Mouse (Mus musculus) activated CD4-positive, CD25-positive, alpha-beta regulatory T cell, adult 9 weeks (primary cell): ENCODE measurements around the gene Tgfb1. TPM values are rescaled to one million over a fixed set of nuclear protein-coding genes. Genes with fewer than 3 reads are reported as not detected.

ENCODE experiments used
- polyA plus RNA-seq: library from polyadenylated mRNA; unstranded; fragments of 100-300 nt; shearing (Covaris generic); gene quantifications from one replicate; pipeline ENCODE4 v1.2.1, GENCODE M21; 2017

Gene Tgfb1
- polyA plus RNA-seq: 80.3 TPM

DNA sequence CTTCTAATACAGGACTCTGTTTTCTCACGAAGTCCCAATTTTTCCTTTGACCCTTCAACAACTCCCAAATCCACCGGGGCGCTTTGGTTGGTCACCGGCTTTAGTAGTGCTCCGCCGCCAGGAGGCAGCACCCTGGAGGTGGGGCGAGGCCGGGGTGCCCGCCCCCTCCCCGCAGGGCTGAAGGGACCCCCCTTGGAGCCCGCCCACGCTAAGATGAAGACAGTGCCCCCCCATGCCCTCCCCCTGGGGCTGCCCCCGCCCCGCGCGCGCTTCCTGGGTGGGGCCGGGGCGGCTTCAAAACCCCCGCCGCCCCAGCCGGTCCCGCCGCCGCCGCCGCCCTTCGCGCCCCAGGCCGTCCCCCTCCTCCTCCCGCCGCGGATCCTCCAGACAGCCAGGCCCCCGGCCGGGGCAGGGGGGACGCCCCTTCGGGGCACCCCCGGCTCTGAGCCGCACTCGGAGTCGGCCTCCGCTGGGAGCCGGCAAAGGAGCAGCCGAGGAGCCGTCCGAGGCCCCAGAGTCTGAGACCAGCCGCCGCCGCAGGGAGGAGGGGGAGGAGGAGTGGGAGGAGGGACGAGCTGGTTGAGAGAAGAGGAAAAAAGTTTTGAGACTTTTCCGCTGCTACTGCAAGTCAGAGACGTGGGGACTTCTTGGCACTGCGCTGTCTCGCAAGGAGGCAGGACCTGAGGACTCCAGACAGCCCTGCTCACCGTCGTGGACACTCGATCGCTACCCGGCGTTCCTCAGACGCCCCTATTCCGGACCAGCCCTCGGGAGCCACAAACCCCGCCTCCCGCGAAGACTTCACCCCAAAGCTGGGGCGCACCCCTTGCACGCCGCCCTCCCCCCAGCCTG, at the start of gene Tgfb1:
TSS of gene Tgfb1 (plus strand) at position 323 of the 852 bp plus-strand sequence.

DNA sequence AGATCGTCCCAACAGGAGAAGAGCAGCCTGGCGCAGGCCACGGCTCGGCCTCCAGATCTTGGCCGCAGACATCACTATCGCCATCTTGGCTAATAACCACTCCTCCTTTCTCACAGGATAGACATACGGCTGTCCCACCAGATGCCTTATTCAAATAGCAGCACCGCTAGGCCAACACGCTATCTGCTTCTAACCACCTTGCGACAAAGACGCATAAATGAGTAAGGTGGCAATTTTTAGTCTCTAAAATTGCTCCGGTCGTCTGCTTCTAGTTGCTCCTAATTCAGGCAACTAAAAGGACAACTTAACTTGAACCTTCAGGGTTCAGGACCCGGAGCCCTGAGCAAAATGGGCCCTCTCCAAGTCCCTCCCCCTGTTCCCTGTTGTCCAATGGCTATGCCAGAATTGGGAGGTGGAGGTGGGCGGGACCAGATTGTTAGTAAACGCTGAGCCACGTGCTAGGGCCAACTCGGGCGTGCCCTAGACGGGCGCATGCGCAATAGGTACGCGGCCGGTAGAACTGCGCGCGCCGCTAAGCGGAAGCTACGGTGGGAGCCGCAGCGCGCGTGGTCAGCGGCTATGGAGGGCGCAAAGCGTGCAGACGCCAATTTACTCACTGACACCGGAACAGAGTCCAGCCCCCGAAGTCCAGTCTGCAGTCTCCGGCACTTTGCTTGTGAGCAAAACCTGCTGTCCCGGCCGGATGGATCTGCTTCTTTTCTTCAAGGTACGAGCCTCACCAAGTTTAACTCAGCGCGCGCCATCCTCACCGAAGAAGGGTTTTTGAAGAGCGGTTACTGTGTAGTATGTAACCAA, 27.9 kb upstream of the Tgfb1 start, which contains the start of the genes Bckdha and Exosc5:
TSS of gene Bckdha (minus strand) at position 325 of the 816 bp plus-strand sequence.
TSS of gene Exosc5 (plus strand) at position 508 of the 816 bp plus-strand sequence.

DNA sequence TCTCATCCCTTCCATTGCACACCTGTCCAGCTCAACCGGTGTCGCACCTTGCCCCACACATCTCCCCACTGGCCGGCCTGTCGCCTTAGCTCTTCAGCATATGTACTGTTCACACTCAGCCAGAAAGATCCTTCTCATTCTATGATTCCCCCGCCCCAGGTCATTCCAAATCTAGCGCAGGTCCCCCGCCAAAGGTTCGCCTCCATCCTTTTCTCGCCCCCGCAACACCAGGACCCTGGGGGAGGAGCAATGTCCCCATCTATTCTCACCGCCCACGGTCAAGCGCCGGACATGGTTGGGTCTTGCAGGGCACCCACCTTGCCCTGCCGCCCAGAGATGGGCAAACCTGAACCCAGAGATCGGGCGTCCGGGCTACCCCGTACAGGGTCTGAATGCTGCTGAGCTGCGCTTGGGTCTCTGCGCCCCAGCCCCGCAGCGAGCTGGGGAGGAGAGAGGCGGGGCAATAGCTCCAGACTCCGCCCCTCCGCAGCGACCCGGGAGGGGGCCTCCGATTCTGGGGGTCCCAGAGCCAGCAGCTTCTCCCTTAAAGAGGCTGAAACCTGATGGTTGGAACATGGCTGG, 12.0 kb upstream of the Tgfb1 start, which contains the start of gene Tmem91:
TSS of gene Tmem91 (minus strand) at position 448 of the 582 bp plus-strand sequence.

DNA sequence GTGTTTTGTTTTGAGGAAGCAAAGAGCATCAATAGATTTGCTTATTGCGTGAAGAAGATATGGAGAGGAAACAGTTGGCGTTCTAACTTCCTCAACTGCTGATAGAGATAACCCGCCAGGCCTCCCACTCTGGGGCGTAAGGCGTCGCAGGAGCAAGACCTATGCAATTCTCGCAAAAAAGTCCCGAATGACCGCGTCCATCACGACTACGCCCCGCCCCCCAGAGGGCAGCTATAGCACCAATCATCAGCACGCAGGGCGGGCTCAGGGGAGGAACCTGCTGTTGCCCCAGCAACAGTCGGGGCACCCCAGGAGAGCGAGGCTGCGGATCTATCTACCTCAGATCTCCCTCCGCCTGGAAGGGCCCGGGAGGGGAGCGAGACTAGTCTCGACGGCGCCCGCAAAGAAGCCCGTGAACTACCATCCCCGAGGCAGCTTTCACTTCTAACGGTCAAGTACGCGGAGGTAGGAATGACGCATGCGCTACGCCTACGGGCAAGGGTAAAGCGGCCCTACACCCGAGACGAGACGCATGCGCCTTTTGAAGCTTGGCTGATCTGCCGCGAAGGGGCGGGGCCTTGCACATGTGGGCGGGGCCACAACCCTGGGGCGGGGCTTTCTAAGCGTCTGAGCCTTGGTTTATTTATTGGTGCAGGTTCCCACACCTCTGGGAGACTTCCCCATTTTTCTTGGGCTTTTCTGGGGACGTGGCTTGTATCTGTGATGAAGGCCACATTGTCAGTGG, 6.1 kb upstream of the Tgfb1 start, which contains the start of gene B9d2:
TSS of gene B9d2 (plus strand) at position 267 of the 745 bp plus-strand sequence.

DNA sequence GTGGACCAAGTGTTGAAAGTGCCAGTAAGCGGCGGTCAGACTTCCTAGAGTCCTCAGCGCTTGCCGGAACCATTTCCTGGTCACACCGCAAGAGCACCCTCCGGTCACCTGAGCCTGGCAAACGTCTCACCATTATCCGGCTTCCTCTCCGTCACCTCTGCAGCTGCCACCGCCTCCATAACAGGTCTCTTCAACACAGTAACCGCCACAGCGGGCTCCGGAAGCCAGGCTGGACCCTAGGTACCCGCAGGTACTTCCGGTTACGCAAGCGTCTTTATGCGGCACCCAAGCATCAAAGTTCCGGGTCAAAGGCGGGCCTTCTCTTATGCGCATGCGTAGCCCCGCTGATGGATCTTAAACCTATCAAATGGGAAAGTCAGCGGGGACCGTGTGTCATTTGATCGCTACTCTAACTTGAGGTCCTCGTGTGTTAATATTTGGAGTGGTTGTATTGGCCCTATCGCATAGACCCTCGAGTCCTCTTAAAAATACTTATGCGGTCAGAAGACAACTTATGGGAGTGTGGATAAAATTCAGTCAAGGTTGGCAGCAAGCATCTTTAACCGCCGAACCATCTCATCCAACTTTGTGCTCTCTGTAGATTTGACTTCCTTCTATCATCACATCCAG, 32.1 kb downstream of the Tgfb1 start, which contains the start of gene Ccdc97:
TSS of gene Ccdc97 (minus strand) at position 301 of the 630 bp plus-strand sequence.

Other genes starting within 250 kb of the Tgfb1 start
- 0.37 TPM for gene Ceacam1, start 209.4 kb upstream of the Tgfb1 start, polyA plus RNA-seq
- not detected for gene Ceacam2, start 147.1 kb upstream of the Tgfb1 start, polyA plus RNA-seq
- gene Erich4, start 71.1 kb upstream of the Tgfb1 start, polyA plus RNA-seq: not detected
- gene Dmac2, start 67.6 kb upstream of the Tgfb1 start, polyA plus RNA-seq: 67.2 TPM
- 0.28 TPM for gene B3gnt8, start 60.3 kb upstream of the Tgfb1 start, polyA plus RNA-seq
- gene Bckdha, start 28.0 kb upstream of the Tgfb1 start, polyA plus RNA-seq: 53.1 TPM
- gene Exosc5, start 27.8 kb upstream of the Tgfb1 start, polyA plus RNA-seq: 113 TPM
- gene Tmem91, start 11.8 kb upstream of the Tgfb1 start, polyA plus RNA-seq: 4.5 TPM
- 51.7 TPM for gene B9d2, start 6.2 kb upstream of the Tgfb1 start, polyA plus RNA-seq
- 78.1 TPM for gene Ccdc97, start 32.1 kb downstream of the Tgfb1 start, polyA plus RNA-seq
- 61.1 TPM for gene Hnrnpul1, start 67.8 kb downstream of the Tgfb1 start, polyA plus RNA-seq
- gene Axl, start 101.7 kb downstream of the Tgfb1 start, polyA plus RNA-seq: 46.6 TPM
- 4.9 TPM for gene Cyp2s1, start 129.9 kb downstream of the Tgfb1 start, polyA plus RNA-seq
- gene Cyp2b10, start 210.6 kb downstream of the Tgfb1 start, polyA plus RNA-seq: not detected